Mouse (Mus musculus) neural tube, embryonic 15.5 days (tissue): ENCODE measurements around the gene Smarcb1. TPM values are rescaled to one million over a fixed set of nuclear protein-coding genes. Genes with fewer than 3 reads are reported as not detected.

ENCODE experiments used
- ATAC-seq: fragments of 200-750 bp; cut with Nextera tagmentation; 2 replicates; pipeline ENCODE4 v1.8.0; 2017; ENCODE audit warnings: mild to moderate bottlenecking, moderate TSS enrichment, moderate library complexity; ENCODE audit not compliant: low FRiP score
- H3K27ac ChIP-seq: fragments of 300-500 bp; sonication (generic); replicated peaks from 2 replicates; pipeline ENCODE4 v1.5.1; 2015; ENCODE audit warnings: mild to moderate bottlenecking, inconsistent platforms
- H3K27me3 ChIP-seq: fragments of 300-500 bp; sonication (generic); replicated peaks from 2 replicates; pipeline ENCODE4 v1.6.1; 2015; ENCODE audit warnings: inconsistent platforms
- H3K36me3 ChIP-seq: fragments of 300-500 bp; sonication (generic); 2 replicates; pipeline ENCODE4 v1.6.1; 2015; ENCODE audit warnings: inconsistent platforms
- H3K4me1 ChIP-seq: fragments of 300-500 bp; sonication (generic); 2 replicates; pipeline ENCODE4 v1.6.1; 2015; ENCODE audit warnings: inconsistent platforms
- H3K4me2 ChIP-seq: fragments of 300-500 bp; sonication (generic); 2 replicates; pipeline ENCODE4 v1.6.1; 2015; ENCODE audit warnings: inconsistent platforms, mild to moderate bottlenecking, moderate library complexity
- H3K4me3 ChIP-seq: fragments of 300-500 bp; sonication (generic); replicated peaks from 2 replicates; pipeline ENCODE4 v1.5.1; 2015; ENCODE audit warnings: mild to moderate bottlenecking, inconsistent platforms
- H3K9ac ChIP-seq: fragments of 300-500 bp; sonication (generic); replicated peaks from 2 replicates; pipeline ENCODE4 v1.6.1; 2015; ENCODE audit warnings: mild to moderate bottlenecking, inconsistent platforms
- H3K9me3 ChIP-seq: fragments of 300-500 bp; sonication (generic); replicated peaks from 2 replicates; pipeline ENCODE4 v1.6.1; 2016; ENCODE audit warnings: inconsistent platforms
- WGBS: fragments of 180-500 bp; shearing (Covaris S2); methylation state at CpG from one replicate; pipeline ENCODE4 v1.1.7; 2015; ENCODE audit warnings: mixed read lengths; 5-methylcytosine and 5-hydroxymethylcytosine counted together
- polyA plus RNA-seq: library from polyadenylated mRNA; unstranded; fragments of >200 nt; fragmentation: Nextera tagmentation; extraction: Ambion mirVana; gene quantifications from 2 replicates; pipeline ENCODE4 v1.2.1, GENCODE M21; 2015

Gene Smarcb1
- polyA plus RNA-seq, 1 experiment from 2014 or later = 243 TPM

DNA sequence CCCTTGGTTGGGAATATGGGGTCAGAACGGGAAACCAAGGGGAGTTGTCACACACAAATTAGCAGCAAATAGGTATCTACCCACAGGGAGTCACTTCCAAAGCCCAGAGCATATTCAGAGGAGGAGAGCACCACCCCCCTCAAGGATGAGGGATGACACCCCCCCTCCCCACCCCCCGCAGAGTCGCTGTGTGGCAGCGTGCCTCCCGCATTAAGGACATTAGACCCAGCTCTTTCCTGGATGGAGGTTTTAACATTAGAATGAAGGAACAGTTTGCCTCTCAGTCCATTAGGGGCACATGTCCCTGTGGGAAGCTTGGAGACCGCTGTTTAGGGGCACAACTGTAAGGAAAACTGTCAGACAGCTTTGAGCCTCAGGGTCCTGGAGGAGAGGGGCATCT lies 70.3 kb downstream of the Smarcb1 start:
- Histone ChIP-seq H3K4me3 (no peak overlapping the region), H3K36me3 (no peaks in the 10 kb centered on the region), H3K4me2 (0 out of 2 replicates have a peak overlapping the region, but pooled peaks have one; percentile 2), H3K4me1 (peaks cover 11% of the 10 kb centered on the region), H3K27me3 (no peaks in the 10 kb centered on the region), H3K9me3 (no peaks in the 10 kb centered on the region), H3K27ac (no peak overlapping the region), H3K9ac (no peak overlapping the region)
- ATAC-seq = no peak
- WGBS = under 1% methylated on average over 6 of the region's 6 CpGs

DNA sequence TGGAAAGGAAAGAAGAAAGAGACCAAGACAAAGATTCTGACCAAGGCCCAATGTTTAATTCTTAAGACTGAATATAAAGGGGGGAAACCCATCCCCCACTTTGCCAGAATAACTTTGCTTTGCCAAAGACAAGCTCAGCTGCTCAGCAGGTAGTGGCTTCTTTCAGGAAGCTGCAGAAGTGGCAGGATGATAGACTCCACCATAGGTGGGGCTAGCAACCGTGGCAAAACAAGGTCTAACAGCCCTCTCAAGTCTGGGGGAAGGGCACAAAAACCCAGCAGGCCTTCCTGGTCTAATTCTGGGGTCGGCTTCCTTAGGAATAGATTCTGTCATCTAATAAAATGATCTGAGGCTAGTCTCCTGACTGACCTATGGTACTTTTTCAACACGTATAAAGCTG lies 73.0 kb downstream of the Smarcb1 start:
- Histone ChIP-seq H3K36me3 (no peaks in the 10 kb centered on the region), H3K4me3 (no peak overlapping the region), H3K9me3 (no peaks in the 10 kb centered on the region), H3K9ac (no peak overlapping the region), H3K27me3 (no peaks in the 10 kb centered on the region), H3K4me1 (peaks cover 11% of the 10 kb centered on the region), H3K4me2 (no peak overlapping the region), H3K27ac (no peak overlapping the region)
- WGBS = 20% methylated on average over 3 of the region's 3 CpGs
- no peak for ATAC-seq

Other genes with a start within 250 kb of the Smarcb1 start
- gene Cabin1, start 157.3 kb downstream of the Smarcb1 start, polyA plus RNA-seq = 32.9 and 35.8 TPM in 2 replicates
- gene Ddt, start 148.2 kb downstream of the Smarcb1 start, polyA plus RNA-seq = 91.4 and 101 TPM in 2 replicates
- gene Gm20441, start 140.7 kb downstream of the Smarcb1 start, polyA plus RNA-seq = 0.29 TPM in 1 of 2 replicates, not detected in the other
- 1.3 and 5.3 TPM in 2 replicates for gene Gstt3, start 140.2 kb downstream of the Smarcb1 start, polyA plus RNA-seq
- 9.6 and 13.8 TPM in 2 replicates for gene Gstt1, start 123.0 kb downstream of the Smarcb1 start, polyA plus RNA-seq
- not detected in 2 replicates for gene Gstt4, start 99.1 kb downstream of the Smarcb1 start, polyA plus RNA-seq
- gene Gstt2, start 84.2 kb downstream of the Smarcb1 start, polyA plus RNA-seq = 6.3 and 16.2 TPM in 2 replicates
- gene Mif, start 61.4 kb downstream of the Smarcb1 start, polyA plus RNA-seq = 1,840 and 1,880 TPM in 2 replicates
- 1.2 and 1.9 TPM in 2 replicates for gene Derl3, start 28.2 kb downstream of the Smarcb1 start, polyA plus RNA-seq
- gene Chchd10, start 11.5 kb upstream of the Smarcb1 start, polyA plus RNA-seq = 166 and 190 TPM in 2 replicates
- 18.6 and 25.4 TPM in 2 replicates for gene Mmp11, start 14.9 kb upstream of the Smarcb1 start, polyA plus RNA-seq
- 2.3 TPM in 2 replicates for gene Gm867, start 19.1 kb upstream of the Smarcb1 start, polyA plus RNA-seq
- 1.0 and 1.4 TPM in 2 replicates for gene Vpreb3, start 21.4 kb upstream of the Smarcb1 start, polyA plus RNA-seq
- gene Gm5134, start 32.9 kb upstream of the Smarcb1 start, polyA plus RNA-seq = 0.08 TPM in 1 of 2 replicates, not detected in the other
- gene Zfp280b, start 111.0 kb upstream of the Smarcb1 start, polyA plus RNA-seq = 10.3 and 15.3 TPM in 2 replicates
- gene Slc5a4b, start 189.3 kb upstream of the Smarcb1 start, polyA plus RNA-seq = not detected in 2 replicates
- 0.11 and 0.22 TPM in 2 replicates for gene Slc5a4a, start 225.8 kb upstream of the Smarcb1 start, polyA plus RNA-seq